Comparison of ENCODE assay signal across 13 mouse cellular contexts in genomic region chr7:99144616-99145015, GRCm38 (mm10). TPM values are rescaled to one million over a fixed set of nuclear protein-coding genes. Genes with fewer than 3 reads are reported as not detected.
DNase-seq lines count a peak whose midpoint lies in the region; ATAC-seq lines count a peak whose summit lies in the region.
"Had no signal": no experiment of that assay in that cellular context is flagged by ENCODE, and none has a peak within 500 bp of the region (broad histone marks: within the 10 kb centered on the region; RNA-seq: fewer than 3 reads in every experiment).

No protein-coding gene starts in this region.

- intact Hi-C loops in heart, postnatal 25 days (cut with DNase I) = no loop called here
- intact Hi-C loops in heart, postnatal 10 days (cut with DNase I) = no loop called here

- peak; percentile 43 to 75 for DNase-seq in layer of hippocampus, adult 18-20 months (ENCODE audit: low spot score in 2 of 2)
- no peak for DNase-seq in layer of hippocampus, postnatal 25 days (ENCODE audit: extremely low spot score in 1 of 2, low spot score in 1 of 2)
- peak; percentile 21 to 44 for DNase-seq in layer of hippocampus, postnatal 14 days (ENCODE audit: low spot score in 2 of 2)
- peak; percentile 79 to 88 for DNase-seq in right cerebral cortex, postnatal 10 days (ENCODE audit: low spot score in 2 of 2)
- DNase-seq in heart, postnatal 25 days (ENCODE audit: low spot score) = no peak
- no peak for DNase-seq in heart, postnatal 10 days
- DNase-seq: cerebellum, adult 9-11 months; heart, adult 11 months; kidney, adult 9 months; kidney, postnatal 4 days; thymus, postnatal 36 days had no signal

- peak; percentile 42 for ATAC-seq in frontal cortex, adult (ENCODE audit: low TSS enrichment)
- ATAC-seq in megakaryocyte-erythroid progenitor cell, adult 5-6 weeks (replicated peaks; ENCODE audit: low FRiP score, low TSS enrichment, poor library complexity, severe bottlenecking) = no peak

RNA-seq across cellular contexts. Expression of gene Uvrag, which starts 3.7 kb away (rescaled TPM):
- total RNA-seq in layer of hippocampus, adult 18-20 months (2021) = 10 to 100 TPM; 45.6 to 49.9 TPM
- total RNA-seq in layer of hippocampus, postnatal 25 days (2021) = 10 to 100 TPM; 38.6 to 43.1 TPM
- 10 to 100 TPM; 44.6 to 45.8 TPM for total RNA-seq in layer of hippocampus, postnatal 14 days (2021)
- 15.0 and 18.2 TPM in 2 replicates for total RNA-seq in megakaryocyte-erythroid progenitor cell, adult 5-6 weeks (2014; fragmentation: Nextera tagmentation)
- 14.4 and 16.2 TPM in 2 replicates for total RNA-seq in megakaryocyte-erythroid progenitor cell, adult 5-6 weeks (2017)
- total RNA-seq in heart, postnatal 25 days (2021) = 10 to 100 TPM; 24.9 to 26.3 TPM
- 10 to 100 TPM; 34.6 to 35.0 TPM for total RNA-seq in heart, postnatal 10 days (2021)

RNA-seq across cellular contexts. Expression of gene Dgat2, which starts 37.9 kb away (rescaled TPM):
- total RNA-seq in layer of hippocampus, adult 18-20 months (2021) = 10 to 100 TPM; 90.3 to 97.5 TPM
- total RNA-seq in layer of hippocampus, postnatal 25 days (2021) = 100 to 1,000 TPM; 100 to 121 TPM
- 10 to 100 TPM; 94.7 to 96.3 TPM for total RNA-seq in layer of hippocampus, postnatal 14 days (2021)
- not detected in 2 replicates for total RNA-seq in megakaryocyte-erythroid progenitor cell, adult 5-6 weeks (2014; fragmentation: Nextera tagmentation)
- 0.57 TPM in 1 of 2 replicates, not detected in the other for total RNA-seq in megakaryocyte-erythroid progenitor cell, adult 5-6 weeks (2017)
- total RNA-seq in heart, postnatal 25 days (2021) = 100 to 1,000 TPM; 272 to 339 TPM
- 100 to 1,000 TPM; 154 to 202 TPM for total RNA-seq in heart, postnatal 10 days (2021)

Comparison
In these comparisons a context has a peak if more than half of its experiments do, and no peak if none do; other contexts are left out.
1. DNase-seq: peak in layer of hippocampus, adult 18-20 months (2 of 2), layer of hippocampus, postnatal 14 days (2 of 2) and right cerebral cortex, postnatal 10 days (2 of 2); none in layer of hippocampus, postnatal 25 days (0 of 2), heart, postnatal 25 days (single experiment) and heart, postnatal 10 days (0 of 2).
2. RNA of gene Dgat2, which starts 37.9 kb away (total RNA-seq): 272 to 339 TPM in heart, postnatal 25 days, 154 to 202 TPM in heart, postnatal 10 days, 100 to 121 TPM in layer of hippocampus, postnatal 25 days, 90.3 to 97.5 TPM in layer of hippocampus, adult 18-20 months and 94.7 to 96.3 TPM in layer of hippocampus, postnatal 14 days; 0.57 TPM in megakaryocyte-erythroid progenitor cell, adult 5-6 weeks; every median in the first group is over 10 times any median in the second.